Mouse (Mus musculus) hindbrain, embryonic 12.5 days (tissue): ENCODE results near the gene Syce2. TPM values are rescaled to one million over a fixed set of nuclear protein-coding genes. Genes with fewer than 3 reads are reported as not detected.

Experiments
- ATAC-seq: fragments of 200-750 bp; cut with Nextera tagmentation; 2 replicates; pipeline ENCODE4 v1.8.0; 2017; ENCODE audit warnings: moderate TSS enrichment; ENCODE audit not compliant: low FRiP score
- H3K27ac ChIP-seq: fragments of 300-500 bp; sonication (generic); 2 replicates; pipeline ENCODE4 v1.5.1; 2016; ENCODE audit warnings: mild to moderate bottlenecking
- H3K27me3 ChIP-seq: fragments of 300-500 bp; sonication (generic); 2 replicates; pipeline ENCODE4 v1.6.1; 2016; ENCODE audit warnings: mild to moderate bottlenecking
- H3K36me3 ChIP-seq: fragments of 300-500 bp; sonication (generic); 2 replicates; pipeline ENCODE4 v1.6.1; 2016; ENCODE audit warnings: mild to moderate bottlenecking
- H3K4me1 ChIP-seq: fragments of 300-500 bp; sonication (generic); 2 replicates; pipeline ENCODE4 v1.6.1; 2016
- H3K4me2 ChIP-seq: fragments of 300-500 bp; sonication (generic); replicated peaks from 2 replicates; pipeline ENCODE4 v1.6.1; 2016; ENCODE audit warnings: mild to moderate bottlenecking
- H3K4me3 ChIP-seq: fragments of 300-500 bp; sonication (generic); 2 replicates; pipeline ENCODE4 v1.5.1; 2016; ENCODE audit warnings: mild to moderate bottlenecking
- H3K9ac ChIP-seq: fragments of 300-500 bp; sonication (generic); 2 replicates; pipeline ENCODE4 v1.6.1; 2016; ENCODE audit warnings: mild to moderate bottlenecking, moderate library complexity
- H3K9me3 ChIP-seq: fragments of 300-500 bp; sonication (generic); replicated peaks from 2 replicates; pipeline ENCODE4 v1.6.1; 2016; ENCODE audit warnings: mild to moderate bottlenecking
- WGBS: fragments of 180-500 bp; shearing (Covaris S2); methylation state at CpG from one replicate; pipeline ENCODE4 v1.1.7; 2016; 5-methylcytosine and 5-hydroxymethylcytosine counted together
- polyA plus RNA-seq: library from polyadenylated mRNA; unstranded; fragments of >200 nt; fragmentation: Nextera tagmentation; extraction: Ambion mirVana; gene quantifications from 2 replicates; pipeline ENCODE4 v1.2.1, GENCODE M21; 2016

Gene Syce2
- polyA plus RNA-seq, 1 experiment from 2014 or later: 37.2 TPM

GRCm38 (mm10) chr8:84921596-84921995 lies 49.7 kb downstream of the Syce2 start:
- no peak overlapping the region for H3K4me3 ChIP-seq
- H3K9me3 ChIP-seq: no peaks in the 10 kb centered on the region
- H3K27me3 ChIP-seq: peaks cover 51% of the 10 kb centered on the region
- H3K4me1 ChIP-seq: no peaks in the 10 kb centered on the region
- no peak overlapping the region for H3K4me2 ChIP-seq
- ATAC-seq: no peak
- H3K27ac ChIP-seq: no peak overlapping the region
- H3K36me3 ChIP-seq: peaks cover 76% of the 10 kb centered on the region
- no peak overlapping the region for H3K9ac ChIP-seq
- WGBS: 85% methylated on average over 2 of the region's 2 CpGs

- H3K4me3 ChIP-seq: no peak overlapping the region
- no peak overlapping the region for H3K27ac ChIP-seq
- H3K36me3 ChIP-seq: peaks cover 60% of the 10 kb centered on the region
- H3K4me1 ChIP-seq: peaks cover 12% of the 10 kb centered on the region
- 80% methylated on average over 7 of the region's 7 CpGs for WGBS
- no peak for ATAC-seq
- peaks cover 50% of the 10 kb centered on the region for H3K27me3 ChIP-seq
- H3K9me3 ChIP-seq: no peaks in the 10 kb centered on the region
- H3K9ac ChIP-seq: no peak overlapping the region
- H3K4me2 ChIP-seq: no peak overlapping the region
These were observed 53.6 kb downstream of the Syce2 start for GRCm38 (mm10) chr8:84925557-84925956.

- H3K36me3 ChIP-seq: peaks cover 55% of the 10 kb centered on the region
- no peak overlapping the region for H3K4me3 ChIP-seq
- no peak overlapping the region for H3K27ac ChIP-seq
- H3K9ac ChIP-seq: no peak overlapping the region
- peaks cover 12% of the 10 kb centered on the region for H3K4me1 ChIP-seq
- 93% methylated on average over 1 of the region's 1 CpGs for WGBS
- H3K4me2 ChIP-seq: no peak overlapping the region
- H3K27me3 ChIP-seq: peaks cover 55% of the 10 kb centered on the region
- H3K9me3 ChIP-seq: no peaks in the 10 kb centered on the region
- no peak for ATAC-seq
These were observed 55.6 kb downstream of the Syce2 start for GRCm38 (mm10) chr8:84927513-84927912.

GRCm38 (mm10) chr8:84928456-84929306 lies 56.8 kb downstream of the Syce2 start:
- ATAC-seq: peak; percentile 79
- WGBS: 3% methylated on average over 51 of the region's 52 CpGs
- Histone ChIP-seq H3K36me3 (peaks cover 47% of the 10 kb centered on the region), H3K4me1 (peaks cover 13% of the 10 kb centered on the region), H3K27me3 (peaks cover 60% of the 10 kb centered on the region), H3K4me2 (peak overlapping the region; percentile 64), H3K4me3 (peak overlapping the region; percentile 36), H3K9ac (peak overlapping the region; percentile 45), H3K9me3 (no peaks in the 10 kb centered on the region), H3K27ac (no peak overlapping the region)

- ATAC-seq: no peak
- Histone ChIP-seq H3K9ac (no peak overlapping the region), H3K4me2 (no peak overlapping the region), H3K27me3 (peaks cover 67% of the 10 kb centered on the region), H3K27ac (no peak overlapping the region), H3K4me1 (peaks cover 32% of the 10 kb centered on the region), H3K9me3 (no peaks in the 10 kb centered on the region), H3K4me3 (no peak overlapping the region), H3K36me3 (peaks cover 33% of the 10 kb centered on the region)
- 88% methylated on average over 13 of the region's 13 CpGs for WGBS
These were observed 58.7 kb downstream of the Syce2 start for GRCm38 (mm10) chr8:84930582-84930981.

- Histone ChIP-seq H3K4me3 (peak overlapping the region; percentile 70), H3K36me3 (peaks cover 15% of the 10 kb centered on the region; the same call in 1 of the 2 replicates), H3K4me1 (peaks cover 37% of the 10 kb centered on the region), H3K9me3 (no peaks in the 10 kb centered on the region), H3K4me2 (peak overlapping the region; percentile 65), H3K27me3 (peaks cover 76% of the 10 kb centered on the region), H3K27ac (no peak overlapping the region), H3K9ac (peak overlapping the region; percentile 14)
- no peak for ATAC-seq
- WGBS: 78% methylated on average over 16 of the region's 16 CpGs
These were observed 62.1 kb downstream of the Syce2 start for GRCm38 (mm10) chr8:84933767-84934559.

GRCm38 (mm10) chr8:84934860-84935259 lies 62.9 kb downstream of the Syce2 start:
- Histone ChIP-seq H3K27ac (peak overlapping the region; percentile 53), H3K9me3 (no peaks in the 10 kb centered on the region), H3K36me3 (peaks cover 15% of the 10 kb centered on the region; the same call in 1 of the 2 replicates), H3K4me3 (peak overlapping the region; percentile 70), H3K4me1 (peaks cover 31% of the 10 kb centered on the region), H3K9ac (peak overlapping the region; percentile 89), H3K27me3 (peaks cover 68% of the 10 kb centered on the region), H3K4me2 (peak overlapping the region; percentile 65)
- 2% methylated on average over 15 of the region's 15 CpGs for WGBS
- peak; percentile 61 for ATAC-seq

- WGBS: 8% methylated on average over 14 of the region's 14 CpGs
- peak overlapping the region; percentile 70 for H3K4me3 ChIP-seq
- H3K9ac ChIP-seq: peak overlapping the region; percentile 89; the same call in 1 of the 2 replicates
- peak; percentile 29; the same call in 1 of the 2 replicates for ATAC-seq
- peaks cover 13% of the 10 kb centered on the region; the same call in 1 of the 2 replicates for H3K36me3 ChIP-seq
- H3K27ac ChIP-seq: peak overlapping the region; percentile 53
- peaks cover 65% of the 10 kb centered on the region for H3K27me3 ChIP-seq
- no peaks in the 10 kb centered on the region for H3K9me3 ChIP-seq
- peaks cover 31% of the 10 kb centered on the region for H3K4me1 ChIP-seq
- H3K4me2 ChIP-seq: peak overlapping the region; percentile 65
These were observed 63.6 kb downstream of the Syce2 start for GRCm38 (mm10) chr8:84935489-84935888.

GRCm38 (mm10) chr8:84936041-84936961 lies 64.4 kb downstream of the Syce2 start:
- Histone ChIP-seq H3K27ac (peak overlapping the region; percentile 96), H3K27me3 (peaks cover 67% of the 10 kb centered on the region), H3K9ac (peak overlapping the region; percentile 89), H3K4me1 (peaks cover 31% of the 10 kb centered on the region), H3K9me3 (no peaks in the 10 kb centered on the region), H3K4me2 (peak overlapping the region; percentile 65), H3K4me3 (peak overlapping the region; percentile 70), H3K36me3 (peaks cover 8% of the 10 kb centered on the region; the same call in 1 of the 2 replicates)
- WGBS: 16% methylated on average over 23 of the region's 23 CpGs
- peak; percentile 53 for ATAC-seq

GRCm38 (mm10) chr8:84936962-84937546 lies 65.1 kb downstream of the Syce2 start, which contains the start of gene Mast1:
Gene Mast1 (minus strand): TSS chr8:84937359.
- under 1% methylated on average over 49 of the region's 50 CpGs for WGBS
- peaks cover 31% of the 10 kb centered on the region for H3K4me1 ChIP-seq
- peaks cover 2% of the 10 kb centered on the region; the same call in 1 of the 2 replicates for H3K36me3 ChIP-seq
- ATAC-seq: peak; percentile 72
- peaks cover 62% of the 10 kb centered on the region for H3K27me3 ChIP-seq
- peak within 1 kb of the TSS; percentile 96 for H3K27ac ChIP-seq
- peak within 1 kb of the TSS; percentile 70 for H3K4me3 ChIP-seq
- peak within 1 kb of the TSS; percentile 65 for H3K4me2 ChIP-seq
- H3K9ac ChIP-seq: peak within 1 kb of the TSS; percentile 89
- H3K9me3 ChIP-seq: no peaks in the 10 kb centered on the region
